Mouse (Mus musculus) embryonic fibroblast, embryonic 13.5 days (primary cell): ENCODE data around the gene Snorc. TPM values are rescaled to one million over a fixed set of nuclear protein-coding genes. Genes with fewer than 3 reads are reported as not detected.

Source experiments
- H3K27ac ChIP-seq: 2 replicates; pipeline ENCODE4 v1.5.1; 2012; ENCODE audit warnings: low read length, control low read depth, inconsistent platforms; ENCODE audit not compliant: insufficient read depth
- H3K4me1 ChIP-seq: 2 replicates; pipeline ENCODE4 v1.6.1; 2011; ENCODE audit warnings: low read length; ENCODE audit not compliant: control insufficient read depth, insufficient read depth
- H3K4me3 ChIP-seq: 2 replicates; pipeline ENCODE4 v1.5.1; 2011; ENCODE audit warnings: mild to moderate bottlenecking, control low read depth, low read length; ENCODE audit not compliant: insufficient read depth
- CTCF ChIP-seq: IDR thresholded peaks from 2 replicates; pipeline ENCODE4 v1.5.1; 2011; ENCODE audit warnings: mild to moderate bottlenecking, control low read depth, low read length, moderate library complexity, borderline replicate concordance; ENCODE audit not compliant: insufficient read depth
- POLR2A ChIP-seq: IDR thresholded peaks from 2 replicates; pipeline ENCODE4 v1.6.1; 2011; ENCODE audit warnings: low read depth, mild to moderate bottlenecking, control low read depth, low read length, moderate library complexity
- polyA plus RNA-seq: library from polyadenylated mRNA; stranded (reverse); fragments of >200 nt; gene quantifications from 2 replicates; pipeline ENCODE4 v1.2.4, GENCODE M21; 2011; ENCODE audit warnings: low read depth; ENCODE audit not compliant: missing spikeins, insufficient read length

Snorc gene
- polyA plus RNA-seq, 1 experiment: not detected

DNA sequence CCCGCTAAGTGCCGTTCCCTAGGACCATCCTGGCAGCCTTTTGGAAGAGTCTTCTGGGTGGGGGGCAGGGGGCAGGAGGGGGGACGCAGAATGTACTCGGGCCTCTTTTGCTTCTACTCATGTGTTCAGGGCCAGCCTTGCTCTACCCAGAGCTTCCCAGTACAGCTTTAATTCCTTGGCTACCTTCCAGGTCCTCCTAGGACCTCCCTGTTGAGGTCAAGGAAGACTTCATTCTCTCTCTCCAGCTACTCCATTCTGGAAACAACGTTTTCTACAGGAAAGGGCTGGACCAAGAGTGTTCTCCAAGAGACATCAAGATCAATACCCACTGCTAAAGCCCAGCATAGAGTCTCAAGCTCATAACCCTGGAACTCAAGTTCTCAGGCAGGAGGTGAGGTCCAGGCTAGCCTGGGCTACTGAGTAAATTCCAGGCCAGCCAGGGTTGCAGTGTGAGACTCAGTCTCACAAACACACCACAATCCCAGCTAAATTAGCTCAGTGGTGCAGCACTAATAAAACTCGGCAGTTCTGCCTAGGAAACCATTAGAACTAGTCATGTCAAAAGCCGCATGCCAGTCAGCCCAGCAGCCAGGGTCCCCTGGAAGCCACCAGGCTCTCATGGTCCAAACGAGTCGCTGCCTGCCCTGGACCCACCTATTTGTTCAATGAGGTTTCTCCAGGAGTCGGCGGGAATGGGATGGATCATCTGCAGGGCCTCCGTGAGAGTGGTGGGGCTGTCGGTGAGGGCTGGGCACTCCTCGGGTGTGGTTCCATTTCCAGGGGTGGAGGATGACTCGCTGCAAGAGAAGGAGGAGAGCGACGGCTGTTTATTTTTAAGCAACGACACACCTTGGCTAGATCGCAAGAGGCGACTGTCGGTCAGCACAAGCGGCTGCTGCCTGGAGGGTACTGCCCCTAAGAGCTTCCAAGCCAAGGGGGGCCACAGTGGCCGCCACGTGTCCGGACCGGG lies 38.8 kb downstream of the Snorc start:
- no peak for TF ChIP-seq CTCF
- no peak for TF ChIP-seq POLR2A
- Histone ChIP-seq H3K4me3 (no peak overlapping the region), H3K4me1 (no peaks in the 10 kb centered on the region), H3K27ac (no peak overlapping the region)

DNA sequence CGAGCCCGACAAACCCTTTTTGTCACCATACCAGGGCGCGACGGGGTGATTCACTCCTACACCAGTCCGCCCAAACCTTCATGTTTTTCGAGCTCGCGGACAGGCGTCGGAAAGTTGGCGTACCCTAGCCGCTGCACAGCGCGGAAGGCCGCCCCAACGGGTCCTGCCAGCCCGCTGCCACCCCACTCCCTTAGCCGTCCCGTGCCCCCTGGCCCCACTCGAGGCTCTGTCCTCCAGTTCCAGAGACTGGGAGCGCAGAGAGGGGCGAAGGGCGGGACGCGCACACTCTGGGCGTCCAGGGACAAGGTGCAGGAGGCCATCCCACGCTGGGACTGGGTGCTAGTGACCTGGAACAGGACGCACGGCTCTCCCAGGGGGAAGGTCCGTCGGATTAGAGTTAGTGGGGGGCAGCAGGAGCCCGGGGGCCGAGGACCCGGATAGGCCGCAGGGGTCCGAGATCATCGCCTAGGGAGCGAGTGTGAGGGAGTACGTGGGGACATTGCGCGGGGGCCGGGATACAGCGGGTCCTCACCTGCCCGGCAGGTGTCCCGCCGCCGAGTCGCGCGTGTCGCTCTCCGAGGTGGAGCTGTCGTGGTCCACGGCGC lies 39.6 kb downstream of the Snorc start, which contains the start of gene Neu2:
TSS of gene Neu2 (plus strand) at position 329 of the 605 bp plus-strand sequence.
- H3K27ac ChIP-seq: no peak within 1 kb of the TSS
- H3K4me1 ChIP-seq: no peaks in the 10 kb centered on the region
- TF ChIP-seq POLR2A (no peak), CTCF (no peak)
- H3K4me3 ChIP-seq: peak within 1 kb of the TSS; percentile 34

GRCm38 (mm10) chr1:87510166-87510691 lies 40.2 kb downstream of the Snorc start:
- H3K4me3 ChIP-seq: peak overlapping the region; percentile 34
- H3K4me1 ChIP-seq: no peaks in the 10 kb centered on the region
- TF ChIP-seq POLR2A (no peak), CTCF (no peak)
- H3K27ac ChIP-seq: no peak overlapping the region

- H3K4me3 ChIP-seq: no peak overlapping the region
- TF ChIP-seq POLR2A (no peak), CTCF (no peak)
- H3K4me1 ChIP-seq: no peaks in the 10 kb centered on the region
- H3K27ac ChIP-seq: no peak overlapping the region
These were observed 40.8 kb downstream of the Snorc start for GRCm38 (mm10) chr1:87510845-87511244.

GRCm38 (mm10) chr1:87520467-87520866 lies 50.4 kb downstream of the Snorc start:
- H3K4me3 ChIP-seq: no peak overlapping the region
- H3K4me1 ChIP-seq: no peaks in the 10 kb centered on the region
- H3K27ac ChIP-seq: no peak overlapping the region
- TF ChIP-seq CTCF (no peak), POLR2A (no peak)

- H3K4me3 ChIP-seq: no peak overlapping the region
- H3K4me1 ChIP-seq: no peaks in the 10 kb centered on the region
- H3K27ac ChIP-seq: no peak overlapping the region
- TF ChIP-seq CTCF (no peak), POLR2A (no peak)
These were observed 51.5 kb downstream of the Snorc start for GRCm38 (mm10) chr1:87521523-87521922.

GRCm38 (mm10) chr1:87525041-87525440 lies 55.0 kb downstream of the Snorc start:
- Histone ChIP-seq H3K4me3 (no peak overlapping the region), H3K4me1 (no peaks in the 10 kb centered on the region), H3K27ac (no peak overlapping the region)
- TF ChIP-seq CTCF (no peak), POLR2A (no peak)

Other genes with a start within 250 kb of the Snorc start
- 0.38 and 0.49 TPM in 2 replicates for gene Efhd1, start 205.9 kb upstream of the Snorc start, polyA plus RNA-seq
- 76.1 and 82.9 TPM in 2 replicates for gene Gigyf2, start 143.3 kb upstream of the Snorc start, polyA plus RNA-seq
- not detected in 2 replicates for gene Kcnj13, start 75.5 kb upstream of the Snorc start, polyA plus RNA-seq
- gene Neu2, start 39.6 kb downstream of the Snorc start, polyA plus RNA-seq: not detected in 2 replicates
- 0.68 and 1.2 TPM in 2 replicates for gene Ngef, start 103.6 kb downstream of the Snorc start, polyA plus RNA-seq
- 1.6 TPM in 1 of 2 replicates, not detected in the other for gene Inpp5d, start 150.0 kb downstream of the Snorc start, polyA plus RNA-seq